Mouse (Mus musculus) kidney, postnatal 4 days (tissue): ENCODE data around the gene Gm20388.
"Not testable (repeated sequence)": the region's sequence is repeated elsewhere in the genome, so short reads cannot be mapped to it uniquely, and the experiment has no call there.

Experiments
- DNase-seq, 2 experiments: peaks; one replicate each; pipeline ENCODE4 v3.0.0; 2021; ENCODE audit warnings: mixed read lengths in 2 of 2

Gm20388 gene

DNA sequence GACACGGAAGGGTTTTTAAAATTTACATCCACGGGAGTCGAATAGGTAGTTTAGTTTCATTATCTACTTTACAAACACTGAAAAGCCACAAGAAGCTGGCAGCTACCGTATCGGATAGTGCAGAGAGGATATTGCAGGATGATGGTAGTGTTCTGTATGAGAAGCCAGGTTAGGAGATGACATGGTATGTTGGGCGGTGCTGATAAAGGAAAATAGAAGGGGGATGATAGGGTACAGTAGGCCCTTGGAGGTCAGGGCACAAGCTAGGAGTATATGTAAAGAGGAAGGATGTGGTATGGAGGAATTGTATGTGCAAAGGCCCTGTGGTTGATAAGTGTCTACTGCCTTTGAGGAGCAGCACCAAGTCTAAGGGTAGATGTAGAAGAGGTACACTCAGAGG is 3543.9 kb downstream of the Gm20388 start:
- DNase-seq: no peak

- DNase-seq: no peak
Measured at GRCm38 (mm10) chr8:123463651-123464050, 3553.0 kb downstream of the Gm20388 start.

DNA sequence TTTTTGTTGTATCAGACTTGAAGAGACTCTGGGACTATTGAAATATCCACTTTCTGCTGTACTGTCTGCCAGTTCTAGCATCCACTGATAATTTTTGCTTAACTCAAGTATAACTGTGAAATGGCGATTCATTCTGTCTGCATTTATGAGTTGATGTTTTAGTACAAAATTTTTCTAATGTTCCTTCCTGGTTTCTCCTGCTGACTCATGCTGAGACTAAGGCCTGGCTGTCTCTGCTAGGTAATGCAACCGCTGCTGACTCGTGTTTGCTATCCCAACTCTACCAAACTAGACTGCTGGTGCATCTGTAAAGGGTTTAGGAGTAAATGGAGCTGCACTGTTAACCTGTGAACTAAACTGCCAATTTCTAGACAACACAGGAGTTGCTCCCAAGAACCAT is 3556.8 kb downstream of the Gm20388 start:
- DNase-seq: no peak

- DNase-seq: not testable (repeated sequence)
Measured at GRCm38 (mm10) chr8:123472991-123473390, 3562.3 kb downstream of the Gm20388 start.

GRCm38 (mm10) chr8:123474549-123474948 is 3563.9 kb downstream of the Gm20388 start:
- not testable (repeated sequence) for DNase-seq

DNA sequence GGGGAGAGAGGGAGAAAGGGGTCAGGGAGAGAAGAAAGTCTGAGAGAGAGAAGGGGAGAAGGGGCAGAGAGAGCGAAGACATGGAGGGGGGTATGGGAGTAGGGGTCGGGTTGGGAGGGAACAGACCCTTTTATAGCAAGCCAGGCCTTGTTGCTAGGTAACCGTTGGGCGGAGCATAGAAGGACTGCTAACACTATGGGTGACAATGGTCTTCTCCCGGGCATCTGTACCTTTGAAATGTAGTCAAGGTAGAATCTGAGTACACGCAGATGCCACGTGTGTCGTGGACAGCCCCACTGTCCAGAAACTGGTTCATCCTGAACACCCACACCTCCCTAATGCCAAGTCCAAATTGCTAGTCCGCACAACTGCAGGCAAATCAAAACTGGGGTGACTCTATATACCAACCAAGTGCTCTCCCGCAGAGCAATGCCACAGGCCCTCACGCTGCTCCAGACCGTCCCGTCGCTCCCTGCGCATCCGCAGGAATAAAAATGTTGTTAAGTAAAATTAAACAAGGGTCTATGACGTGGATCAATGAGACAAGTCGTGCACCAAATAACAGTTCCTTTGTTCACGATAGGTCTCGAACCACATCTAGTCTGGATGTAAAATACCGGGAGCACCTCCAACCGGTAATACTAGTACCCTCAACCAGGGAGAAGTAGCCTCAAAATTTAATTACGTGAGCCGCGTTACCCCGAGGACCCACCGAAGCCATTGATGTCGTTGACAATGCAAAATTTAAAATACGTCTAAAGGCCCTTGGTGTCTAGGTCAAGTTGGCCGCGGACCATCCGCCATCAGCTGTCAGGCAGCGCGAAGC is 3566.5 kb downstream of the Gm20388 start:
- DNase-seq: peak; percentile 10 to 12

GRCm38 (mm10) chr8:123477737-123478258 is 3567.2 kb downstream of the Gm20388 start, which contains the start of gene Afg3l1:
TSS of gene Afg3l1 (plus strand) at chr8:123477903.
- peak; percentile 95 to 98 for DNase-seq

GRCm38 (mm10) chr8:123478456-123479218 is 3568.0 kb downstream of the Gm20388 start:
- peak in 1 of 2 experiments; percentile 18 for DNase-seq

DNA sequence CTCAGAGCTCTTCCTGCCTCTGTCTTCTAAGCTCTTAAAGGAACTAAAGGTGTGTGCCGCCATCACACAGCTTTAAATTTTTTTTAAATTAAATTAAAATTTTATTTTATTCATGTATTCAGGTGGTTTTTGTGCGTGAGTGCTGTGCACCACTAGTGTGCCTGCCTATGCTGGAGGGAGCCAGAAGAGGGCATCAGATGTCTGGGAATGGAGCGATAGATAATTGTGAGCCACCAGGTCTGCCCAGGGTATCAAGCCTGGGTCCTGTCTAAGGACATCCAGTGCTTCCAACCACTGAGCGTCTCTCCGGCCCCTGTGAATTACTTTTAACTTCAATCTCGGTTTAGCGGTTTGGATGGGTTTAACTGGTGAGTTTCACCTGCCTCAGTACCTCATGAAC is 3572.0 kb downstream of the Gm20388 start:
- DNase-seq: peak in 1 of 2 experiments; percentile 32

DNA sequence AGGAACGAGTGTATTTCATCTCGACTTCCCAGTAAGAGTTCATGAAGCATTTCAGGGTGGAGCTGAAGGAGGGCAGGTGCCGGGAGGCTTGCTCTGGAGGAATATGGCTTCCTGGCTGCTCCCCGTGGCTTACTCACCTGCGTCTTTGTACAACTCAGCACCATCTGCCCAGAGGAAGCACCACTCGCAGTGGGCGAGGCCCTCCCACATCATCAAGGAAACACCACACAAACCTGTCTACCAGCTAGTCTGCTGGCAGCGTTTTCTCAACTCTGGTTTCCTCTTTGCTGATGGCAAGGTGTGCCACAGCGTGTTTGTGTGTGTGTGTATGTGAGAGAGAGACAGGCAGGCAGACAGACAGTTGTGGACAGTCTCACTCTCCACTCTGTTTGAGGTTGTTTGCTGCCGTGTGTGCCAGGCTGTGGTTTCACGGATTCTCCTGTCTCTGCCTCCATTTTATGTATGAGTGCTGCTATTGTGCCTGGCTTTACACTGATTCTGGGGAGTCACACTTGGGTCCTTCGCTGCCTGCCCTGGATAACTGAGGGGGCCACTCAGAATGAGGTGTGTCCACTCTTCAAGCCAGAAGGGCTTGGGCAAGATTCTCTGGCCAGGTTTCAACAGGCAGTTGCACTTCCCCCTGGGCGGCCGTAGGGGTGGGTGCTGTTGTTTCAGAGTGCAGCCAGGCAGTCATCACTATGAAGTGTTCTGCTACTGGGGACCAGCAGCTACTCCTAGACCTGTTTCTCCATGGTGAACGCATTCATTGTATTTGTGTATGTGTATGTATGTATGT is 3580.8 kb downstream of the Gm20388 start:
- no peak for DNase-seq

- no peak for DNase-seq
Measured at GRCm38 (mm10) chr8:123492898-123493297, 3582.3 kb downstream of the Gm20388 start.

DNA sequence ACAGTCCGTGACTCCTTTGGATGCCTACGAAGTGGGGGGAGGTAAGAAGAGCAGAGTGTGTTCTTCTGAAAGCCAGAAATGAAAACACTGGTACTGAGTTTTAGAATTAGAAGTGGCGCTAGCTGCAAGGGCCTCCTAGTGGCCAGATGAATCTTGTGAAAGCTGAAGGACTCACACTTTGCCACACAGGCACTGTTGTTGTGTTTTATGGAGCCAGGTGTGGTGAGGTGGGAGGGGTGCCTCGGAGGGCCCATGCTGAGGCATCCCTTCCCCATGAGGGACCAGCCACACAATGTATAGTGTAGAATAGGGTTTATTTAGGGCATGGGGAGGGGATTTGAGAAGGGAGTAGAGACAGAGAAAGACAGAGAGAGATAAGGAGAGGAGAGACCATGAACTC is 3587.1 kb downstream of the Gm20388 start:
- DNase-seq: no peak

DNA sequence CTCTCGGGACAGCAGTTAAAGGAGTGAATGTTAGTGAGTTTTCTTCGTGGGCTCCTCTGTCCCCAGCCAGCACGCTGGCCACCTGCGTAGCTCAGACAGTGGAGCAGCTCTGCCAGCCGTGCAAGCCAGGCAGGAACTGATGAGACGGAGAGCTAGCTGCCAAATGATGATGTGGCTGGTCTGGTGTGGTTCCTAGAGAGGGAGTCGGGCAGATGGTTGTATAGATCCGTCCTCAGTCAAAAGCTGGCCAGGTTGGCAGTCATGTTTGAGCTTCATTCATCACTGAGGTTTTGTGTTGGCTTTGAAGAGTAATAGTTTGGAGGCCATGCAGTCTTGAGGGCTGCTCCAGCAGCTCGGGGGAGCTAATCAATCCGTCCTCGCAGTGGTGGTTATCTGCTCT is 3588.3 kb downstream of the Gm20388 start:
- no peak for DNase-seq

- no peak for DNase-seq
Measured at GRCm38 (mm10) chr8:123499556-123499955, 3588.9 kb downstream of the Gm20388 start.

GRCm38 (mm10) chr8:123502192-123502591 is 3591.6 kb downstream of the Gm20388 start:
- DNase-seq: no peak

GRCm38 (mm10) chr8:123503801-123504467 is 3593.3 kb downstream of the Gm20388 start:
- DNase-seq: no peak

DNA sequence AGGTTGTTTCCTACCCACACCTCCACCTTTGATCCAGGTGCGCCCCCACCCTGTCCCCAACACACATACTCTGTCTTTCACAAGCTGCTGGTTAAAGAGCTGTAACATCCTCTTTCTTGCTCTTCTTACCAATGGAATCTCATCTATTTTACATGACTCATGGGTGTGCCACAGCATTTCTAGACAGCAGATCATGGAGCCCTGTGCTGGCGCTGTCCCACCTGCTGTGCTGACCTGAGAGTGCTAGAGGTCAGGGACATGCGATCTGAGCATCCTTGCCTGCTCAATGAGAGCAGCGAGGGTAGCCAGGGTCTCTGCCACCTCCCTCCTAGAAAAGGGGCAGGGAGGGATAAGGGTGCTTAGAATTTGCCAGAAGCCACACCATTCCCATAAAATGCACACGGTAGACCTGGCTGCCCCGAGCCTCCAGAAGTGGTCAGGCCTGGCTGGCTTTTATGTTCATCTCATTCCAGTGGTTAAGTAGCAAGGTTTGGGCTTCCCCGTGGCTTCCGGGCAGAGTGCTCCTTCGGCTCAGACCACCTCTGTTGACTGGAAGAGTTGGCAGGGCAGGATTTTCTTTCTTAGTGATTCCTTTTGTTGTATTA is 3594.1 kb downstream of the Gm20388 start:
- DNase-seq: peak in 1 of 2 experiments; percentile 40

DNA sequence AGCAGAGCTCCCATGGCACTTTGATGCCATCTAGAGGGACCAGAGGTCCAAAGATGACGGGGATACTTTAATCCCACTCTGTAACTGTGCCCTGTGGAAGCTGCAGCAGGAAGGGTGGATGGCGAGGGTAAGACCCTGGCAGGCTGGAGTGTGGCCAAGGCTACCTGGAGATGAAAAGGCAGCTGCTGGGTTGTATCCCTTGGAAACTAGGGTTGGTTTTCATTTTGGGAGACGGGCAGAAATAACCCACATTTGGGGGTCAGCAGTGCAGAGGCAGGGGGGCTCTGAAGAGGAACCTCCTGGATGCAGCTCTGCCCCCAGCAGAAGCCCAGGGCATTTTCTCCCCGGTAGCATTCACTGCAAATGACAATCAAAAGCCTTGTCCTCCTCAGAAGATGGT is 3594.6 kb downstream of the Gm20388 start:
- DNase-seq: no peak

DNA sequence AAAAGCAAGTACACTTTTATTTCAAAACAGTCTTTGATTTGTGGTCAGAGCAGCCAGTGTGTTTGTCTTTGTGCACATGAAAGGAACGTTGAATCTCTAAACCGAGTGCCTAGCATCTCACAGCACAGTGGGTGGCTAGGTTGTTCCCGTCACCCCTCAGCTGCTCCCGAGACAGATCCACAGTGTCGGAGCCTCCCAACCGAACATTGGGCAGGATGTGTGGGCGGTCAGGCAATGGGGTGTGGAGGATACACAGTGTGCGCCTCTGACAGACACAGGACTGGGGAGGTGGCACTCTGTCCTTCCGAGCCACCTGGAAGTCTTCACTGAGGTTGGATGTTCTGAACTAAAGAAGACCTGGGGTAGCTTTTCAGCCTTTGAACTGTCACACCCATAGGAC is 3595.1 kb downstream of the Gm20388 start:
- no peak for DNase-seq

GRCm38 (mm10) chr8:123507153-123507552 is 3596.5 kb downstream of the Gm20388 start:
- no peak for DNase-seq

- DNase-seq: no peak
Measured at GRCm38 (mm10) chr8:123510819-123511218, 3600.2 kb downstream of the Gm20388 start.

DNA sequence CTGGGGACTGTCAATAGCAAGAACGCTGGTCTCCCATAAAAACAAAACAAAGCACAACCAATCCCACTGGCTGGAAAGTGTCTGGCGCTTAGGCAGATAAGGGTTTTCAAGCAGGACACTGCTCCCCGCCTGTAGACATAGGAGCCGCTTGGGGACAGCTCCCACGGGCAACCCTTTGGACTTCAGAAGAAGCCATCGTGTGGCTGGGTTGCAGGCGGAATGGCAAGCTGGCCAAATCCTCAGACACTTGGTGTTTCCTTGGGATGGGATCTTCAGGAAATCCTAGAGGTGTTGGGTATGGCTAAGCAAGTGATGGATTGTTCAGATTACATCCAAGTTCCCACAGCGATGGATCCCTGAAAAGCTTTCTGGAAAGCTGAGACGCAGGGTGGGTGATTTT is 3603.5 kb downstream of the Gm20388 start:
- no peak for DNase-seq
